Mouse (Mus musculus) 3134 (cell line): Measurements from ENCODE around the gene Nfkbie.

Experiments
- DNase-seq: peaks from one replicate; pipeline ENCODE4 v3.0.0-alpha.2; 2011; ENCODE audit warnings: low spot score; ENCODE audit not compliant: insufficient read length; ENCODE audit errors: extremely low read depth

Nfkbie gene

GRCm38 (mm10) chr17:45555452-45556106 is at the start of gene Nfkbie:
Gene Nfkbie (plus strand): TSS chr17:45555703.
- DNase-seq = peak; percentile 96

GRCm38 (mm10) chr17:45505941-45506465 is 49.5 kb upstream of the Nfkbie start:
- no peak for DNase-seq

GRCm38 (mm10) chr17:45506700-45507189 is 48.8 kb upstream of the Nfkbie start, which contains the start of gene Aars2:
Gene Aars2 (plus strand): TSS chr17:45506841.
- peak; percentile 95 for DNase-seq

DNA sequence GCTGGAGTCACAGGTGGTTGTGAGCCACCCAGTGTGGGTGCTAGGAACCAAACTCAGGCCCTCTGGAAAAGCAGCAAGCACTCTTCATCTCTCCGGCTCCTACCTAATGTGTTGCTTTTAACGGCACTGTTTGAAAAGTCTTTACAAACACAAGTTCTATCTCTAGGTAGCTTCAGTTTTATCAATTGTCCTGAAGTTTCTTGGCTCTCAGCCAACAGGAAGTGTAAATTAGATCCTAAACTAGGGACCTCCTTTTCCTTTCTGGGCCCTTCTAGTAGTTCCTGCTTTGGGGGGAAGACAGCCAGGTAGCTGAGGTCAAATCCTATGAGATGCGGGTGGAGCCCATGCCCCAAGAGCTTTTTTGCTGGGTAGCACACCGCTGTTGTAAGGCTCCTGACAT is 44.6 kb upstream of the Nfkbie start:
- no peak for DNase-seq

GRCm38 (mm10) chr17:45511757-45512156 is 43.7 kb upstream of the Nfkbie start:
- DNase-seq = no peak

GRCm38 (mm10) chr17:45515204-45515726 is 40.2 kb upstream of the Nfkbie start:
- DNase-seq = no peak

GRCm38 (mm10) chr17:45515806-45516205 is 39.7 kb upstream of the Nfkbie start:
- no peak for DNase-seq

- no peak for DNase-seq
Observed at GRCm38 (mm10) chr17:45516488-45516887, 39.0 kb upstream of the Nfkbie start.

GRCm38 (mm10) chr17:45517135-45517534 is 38.4 kb upstream of the Nfkbie start:
- no peak for DNase-seq

GRCm38 (mm10) chr17:45517549-45518215 is 37.8 kb upstream of the Nfkbie start:
- no peak for DNase-seq

GRCm38 (mm10) chr17:45518766-45519475 is 36.6 kb upstream of the Nfkbie start:
- DNase-seq = no peak

GRCm38 (mm10) chr17:45520136-45520535 is 35.4 kb upstream of the Nfkbie start:
- DNase-seq = no peak

DNA sequence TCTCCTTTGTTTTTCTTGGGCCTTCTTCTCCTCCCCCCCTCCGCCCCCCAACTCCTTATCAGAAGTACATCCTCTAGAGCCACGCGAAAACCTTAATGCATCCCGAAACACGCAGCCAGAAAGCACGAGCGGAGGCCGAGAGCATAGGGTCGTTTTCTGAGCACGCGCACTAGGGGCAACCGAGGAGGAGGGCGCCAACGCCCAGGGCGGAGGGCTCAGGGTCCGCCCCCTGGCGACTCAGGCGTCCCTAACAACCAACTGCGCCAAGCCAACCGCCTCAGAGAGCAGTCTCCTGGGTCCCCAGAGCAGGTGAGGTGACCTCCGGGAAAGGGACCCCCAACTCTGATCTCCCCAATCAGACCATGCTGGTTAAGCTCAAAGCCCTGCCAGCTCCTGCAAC is 32.2 kb upstream of the Nfkbie start, which contains the start of gene Tcte1:
Tcte1 (plus strand) TSS at position 172 of the 400 bp plus-strand sequence.
- no peak for DNase-seq

GRCm38 (mm10) chr17:45524961-45525360 is 30.5 kb upstream of the Nfkbie start:
- DNase-seq = no peak

GRCm38 (mm10) chr17:45526571-45526970 is 28.9 kb upstream of the Nfkbie start:
- no peak for DNase-seq

DNA sequence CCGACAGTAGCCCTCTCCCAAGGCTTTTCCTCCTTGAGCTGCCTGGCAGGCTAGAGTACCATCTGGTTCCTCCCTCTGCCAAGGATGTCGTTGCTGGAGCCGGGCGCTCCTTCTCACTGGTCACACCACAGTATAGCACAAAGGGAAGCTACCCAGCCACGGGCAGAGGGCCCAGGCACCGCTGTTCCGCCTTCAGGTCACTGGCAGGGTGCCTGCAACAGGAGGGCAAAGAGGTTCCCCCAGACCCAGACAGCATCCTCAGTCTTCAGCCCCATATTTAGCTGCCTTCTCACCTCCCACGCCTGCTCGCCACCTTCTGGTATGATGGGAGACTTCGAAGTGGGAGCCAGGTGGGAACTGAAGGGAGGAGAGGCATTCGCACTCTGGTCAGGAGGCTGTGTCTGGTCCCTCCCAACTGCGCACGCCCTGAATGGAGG is 25.1 kb upstream of the Nfkbie start:
- DNase-seq = no peak

DNA sequence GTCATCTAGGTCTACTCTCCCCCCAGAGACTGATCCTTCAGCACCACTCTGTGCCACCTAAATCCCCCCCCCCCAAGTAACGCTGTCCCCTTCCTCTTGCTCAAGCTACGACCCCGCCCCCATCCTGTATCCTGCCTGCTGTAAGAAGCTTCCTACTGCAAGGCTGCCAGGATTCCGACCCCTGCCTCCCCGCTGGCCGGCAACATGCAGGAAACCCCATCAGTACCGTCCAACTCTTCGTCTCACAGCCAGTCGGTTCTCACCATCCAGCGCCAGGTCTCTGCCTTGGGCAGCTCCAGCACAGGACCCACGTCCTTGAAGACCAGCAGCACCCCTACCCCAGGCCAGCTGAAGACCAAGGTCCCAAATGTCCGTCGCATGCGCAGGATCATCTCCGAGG is 22.6 kb upstream of the Nfkbie start:
- DNase-seq = no peak

DNA sequence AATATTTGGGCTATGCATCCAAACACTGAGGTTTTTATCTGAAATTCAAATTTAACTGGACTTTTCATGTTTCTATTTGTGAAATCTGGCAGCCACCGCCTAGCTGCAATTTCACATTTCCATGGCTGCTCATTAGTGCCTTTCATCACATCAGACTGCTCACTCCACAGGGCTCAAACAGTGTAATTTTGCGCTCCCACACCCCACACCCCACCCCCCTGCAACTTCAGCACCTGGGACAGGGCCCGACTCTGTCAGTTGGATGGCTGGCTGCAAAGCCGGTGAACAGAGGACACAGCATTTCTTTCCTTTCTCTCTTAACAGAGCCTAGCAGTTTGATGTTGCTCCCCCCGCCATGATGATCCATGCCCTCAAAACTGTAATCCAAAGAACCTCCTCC is 19.2 kb upstream of the Nfkbie start:
- no peak for DNase-seq

- no peak for DNase-seq
Observed at GRCm38 (mm10) chr17:45538394-45538793, 17.1 kb upstream of the Nfkbie start.

DNA sequence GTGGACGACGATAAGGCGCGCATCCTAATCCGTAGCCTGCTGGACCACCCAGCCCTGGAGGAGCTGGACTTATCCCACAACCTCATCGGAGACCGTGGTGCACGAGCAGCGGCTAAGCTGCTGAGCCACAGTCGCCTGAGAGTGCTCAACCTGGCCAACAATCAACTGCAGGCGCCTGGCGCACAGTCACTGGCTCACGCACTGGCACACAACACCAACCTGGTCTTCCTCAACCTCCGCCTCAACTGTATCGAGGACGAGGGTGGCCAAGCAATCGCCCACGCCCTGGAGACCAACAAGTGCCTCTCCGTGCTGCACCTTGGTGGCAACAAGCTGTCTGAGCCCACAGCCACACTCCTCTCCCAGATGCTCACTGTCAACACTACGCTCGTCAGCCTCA is 15.8 kb upstream of the Nfkbie start:
- no peak for DNase-seq

- DNase-seq = no peak
Observed at GRCm38 (mm10) chr17:45542129-45542528, 13.4 kb upstream of the Nfkbie start.
